Mouse (Mus musculus) G1E-ER4 (cell line): ENCODE measurements around the gene Cyp2s1. TPM values are rescaled to one million over a fixed set of nuclear protein-coding genes. Genes with fewer than 3 reads are reported as not detected.

Experiments used
- GATA1 ChIP-seq: IDR thresholded peaks from one replicate; pipeline ENCODE4 v1.8.0; 2012; ENCODE audit warnings: low read length, inconsistent platforms
- polyA plus RNA-seq: library from polyadenylated mRNA; stranded (reverse); fragments of >175 nt; gene quantifications from 2 replicates; pipeline ENCODE4 v1.2.3, GENCODE M21; 2012

Gene Cyp2s1
- polyA plus RNA-seq, 1 experiment = not detected

GRCm38 (mm10) chr7:25764221-25764620 lies 52.5 kb downstream of the Cyp2s1 start:
- no peak for TF ChIP-seq GATA1

- no peak for TF ChIP-seq GATA1
Measured at GRCm38 (mm10) chr7:25763678-25764077, 53.0 kb downstream of the Cyp2s1 start.

GRCm38 (mm10) chr7:25761354-25761753 lies 55.4 kb downstream of the Cyp2s1 start:
- no peak for TF ChIP-seq GATA1

GRCm38 (mm10) chr7:25756011-25756410 lies 60.7 kb downstream of the Cyp2s1 start:
- TF ChIP-seq GATA1 = no peak

GRCm38 (mm10) chr7:25755468-25755833 lies 61.3 kb downstream of the Cyp2s1 start:
- TF ChIP-seq GATA1 = no peak

GRCm38 (mm10) chr7:25754738-25755467 lies 61.8 kb downstream of the Cyp2s1 start, which contains the start of gene Hnrnpul1:
Hnrnpul1 (minus strand) TSS chr7:25754757.
- no peak for TF ChIP-seq GATA1

GRCm38 (mm10) chr7:25754439-25754737 lies 62.3 kb downstream of the Cyp2s1 start:
- TF ChIP-seq GATA1 = no peak

GRCm38 (mm10) chr7:25753643-25754438 lies 62.9 kb downstream of the Cyp2s1 start:
- no peak for TF ChIP-seq GATA1

GRCm38 (mm10) chr7:25753076-25753475 lies 63.6 kb downstream of the Cyp2s1 start:
- TF ChIP-seq GATA1 = no peak

Other genes starting within 250 kb of the Cyp2s1 start
- not detected in 2 replicates for gene Erich4, start 201.0 kb downstream of the Cyp2s1 start, polyA plus RNA-seq
- gene Dmac2, start 197.5 kb downstream of the Cyp2s1 start, polyA plus RNA-seq = 41.9 and 45.5 TPM in 2 replicates
- gene B3gnt8, start 190.3 kb downstream of the Cyp2s1 start, polyA plus RNA-seq = 0.44 and 0.50 TPM in 2 replicates
- gene Bckdha, start 157.9 kb downstream of the Cyp2s1 start, polyA plus RNA-seq = 70.4 and 81.4 TPM in 2 replicates
- 652 and 689 TPM in 2 replicates for gene Exosc5, start 157.7 kb downstream of the Cyp2s1 start, polyA plus RNA-seq
- gene Tmem91, start 141.7 kb downstream of the Cyp2s1 start, polyA plus RNA-seq = 2.8 and 3.6 TPM in 2 replicates
- gene B9d2, start 136.1 kb downstream of the Cyp2s1 start, polyA plus RNA-seq = 125 and 142 TPM in 2 replicates
- gene Tgfb1, start 129.9 kb downstream of the Cyp2s1 start, polyA plus RNA-seq = 1,641 and 2,011 TPM in 2 replicates
- 109 and 114 TPM in 2 replicates for gene Ccdc97, start 97.8 kb downstream of the Cyp2s1 start, polyA plus RNA-seq
- 513 and 543 TPM in 2 replicates for gene Hnrnpul1, start 62.2 kb downstream of the Cyp2s1 start, polyA plus RNA-seq
- 0.03 TPM in 1 of 2 replicates, not detected in the other for gene Axl, start 28.2 kb downstream of the Cyp2s1 start, polyA plus RNA-seq
- gene Cyp2b10, start 80.7 kb upstream of the Cyp2s1 start, polyA plus RNA-seq = not detected in 2 replicates
- gene Cyp2b13, start 244.6 kb upstream of the Cyp2s1 start, polyA plus RNA-seq = not detected in 2 replicates